Mouse (Mus musculus) hindbrain, embryonic 12.5 days (tissue): ENCODE data around the gene Pou2f2. TPM values are rescaled to one million over a fixed set of nuclear protein-coding genes. Genes with fewer than 3 reads are reported as not detected.

Source experiments
- ATAC-seq: fragments of 200-750 bp; cut with Nextera tagmentation; 2 replicates; pipeline ENCODE4 v1.8.0; 2017; ENCODE audit warnings: moderate TSS enrichment; ENCODE audit not compliant: low FRiP score
- H3K27ac ChIP-seq: fragments of 300-500 bp; sonication (generic); 2 replicates; pipeline ENCODE4 v1.5.1; 2016; ENCODE audit warnings: mild to moderate bottlenecking
- H3K27me3 ChIP-seq: fragments of 300-500 bp; sonication (generic); 2 replicates; pipeline ENCODE4 v1.6.1; 2016; ENCODE audit warnings: mild to moderate bottlenecking
- H3K36me3 ChIP-seq: fragments of 300-500 bp; sonication (generic); 2 replicates; pipeline ENCODE4 v1.6.1; 2016; ENCODE audit warnings: mild to moderate bottlenecking
- H3K4me1 ChIP-seq: fragments of 300-500 bp; sonication (generic); 2 replicates; pipeline ENCODE4 v1.6.1; 2016
- H3K4me2 ChIP-seq: fragments of 300-500 bp; sonication (generic); replicated peaks from 2 replicates; pipeline ENCODE4 v1.6.1; 2016; ENCODE audit warnings: mild to moderate bottlenecking
- H3K4me3 ChIP-seq: fragments of 300-500 bp; sonication (generic); 2 replicates; pipeline ENCODE4 v1.5.1; 2016; ENCODE audit warnings: mild to moderate bottlenecking
- H3K9ac ChIP-seq: fragments of 300-500 bp; sonication (generic); 2 replicates; pipeline ENCODE4 v1.6.1; 2016; ENCODE audit warnings: mild to moderate bottlenecking, moderate library complexity
- H3K9me3 ChIP-seq: fragments of 300-500 bp; sonication (generic); replicated peaks from 2 replicates; pipeline ENCODE4 v1.6.1; 2016; ENCODE audit warnings: mild to moderate bottlenecking
- WGBS: fragments of 180-500 bp; shearing (Covaris S2); methylation state at CpG from one replicate; pipeline ENCODE4 v1.1.7; 2016; 5-methylcytosine and 5-hydroxymethylcytosine counted together
- polyA plus RNA-seq: library from polyadenylated mRNA; unstranded; fragments of >200 nt; fragmentation: Nextera tagmentation; extraction: Ambion mirVana; gene quantifications from 2 replicates; pipeline ENCODE4 v1.2.1, GENCODE M21; 2016

Pou2f2 gene
- 38.6 and 40.3 TPM in 2 replicates for polyA plus RNA-seq

- peak within 1 kb of the TSS; percentile 70 for H3K4me2 ChIP-seq
- ATAC-seq = peak; percentile 93
- H3K36me3 ChIP-seq = no peaks in the 10 kb centered on the region
- peaks cover 49% of the 10 kb centered on the region for H3K4me1 ChIP-seq
- H3K4me3 ChIP-seq = peak within 1 kb of the TSS; percentile 64
- H3K27me3 ChIP-seq = peaks cover 65% of the 10 kb centered on the region
- under 1% methylated on average over 49 of the region's 56 CpGs for WGBS
- peak within 1 kb of the TSS; percentile 98 for H3K27ac ChIP-seq
- no peaks in the 10 kb centered on the region for H3K9me3 ChIP-seq
- H3K9ac ChIP-seq = peak within 1 kb of the TSS; percentile 94
These were observed at the start of gene Pou2f2 for GRCm38 (mm10) chr7:25179606-25180161. Gene Pou2f2 (minus strand): TSS chr7:25179726.

DNA sequence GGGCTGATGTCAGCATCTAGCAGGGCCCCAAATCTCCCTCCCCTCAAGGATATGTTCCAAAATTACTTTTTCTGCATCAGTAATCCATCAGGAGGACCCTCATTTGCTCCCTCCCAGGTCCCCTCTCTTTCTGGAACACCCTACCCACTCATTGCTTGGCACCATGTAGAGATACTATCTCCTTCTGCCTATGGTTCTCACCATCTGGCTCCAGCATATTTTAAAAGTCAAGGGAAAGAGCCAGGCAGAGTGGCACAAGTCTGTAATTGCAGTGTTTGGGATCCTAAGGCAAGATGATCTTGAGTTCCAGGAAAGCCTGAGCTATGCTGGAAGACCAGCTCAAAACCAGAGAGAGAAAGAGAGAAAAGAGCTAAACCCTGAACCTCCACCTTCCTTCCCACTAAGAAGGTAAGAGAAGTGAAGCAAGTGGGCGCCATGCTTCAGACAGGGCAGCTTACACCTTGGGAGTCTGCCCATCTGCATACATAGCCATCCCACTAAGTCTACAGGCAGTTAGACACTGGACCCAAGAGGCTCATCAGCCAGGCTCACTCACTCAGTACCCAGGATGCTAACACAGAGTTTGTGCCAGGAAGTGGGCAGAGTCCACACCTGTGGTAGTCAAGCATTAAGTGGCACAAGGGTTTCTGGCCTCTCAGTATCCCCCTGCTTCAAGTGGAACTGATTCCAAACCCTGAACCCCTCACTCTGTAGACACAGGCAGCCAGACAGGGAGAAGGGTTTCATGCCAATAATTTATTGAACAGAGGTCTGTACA is 48.2 kb upstream of the Pou2f2 start:
- H3K9ac ChIP-seq = no peak overlapping the region
- H3K4me3 ChIP-seq = no peak overlapping the region
- H3K27me3 ChIP-seq = no peaks in the 10 kb centered on the region
- 92% methylated on average over 1 of the region's 1 CpGs for whole genome bisulfite sequencing
- no peaks in the 10 kb centered on the region for H3K9me3 ChIP-seq
- peaks cover 2% of the 10 kb centered on the region for H3K4me1 ChIP-seq
- H3K27ac ChIP-seq = no peak overlapping the region; the same call in 1 of the 2 replicates
- no peak overlapping the region for H3K4me2 ChIP-seq
- H3K36me3 ChIP-seq = peaks cover 88% of the 10 kb centered on the region
- no peak for ATAC-seq

- Histone ChIP-seq H3K9ac (peak overlapping the region; percentile 63), H3K9me3 (no peaks in the 10 kb centered on the region), H3K36me3 (peaks cover 37% of the 10 kb centered on the region), H3K4me1 (peaks cover 29% of the 10 kb centered on the region), H3K27ac (no peak overlapping the region), H3K27me3 (no peaks in the 10 kb centered on the region), H3K4me3 (peak overlapping the region; percentile 66), H3K4me2 (peak overlapping the region; percentile 95)
- 91% methylated on average over 10 of the region's 10 CpGs for WGBS
- ATAC-seq = no peak
These were observed 42.9 kb upstream of the Pou2f2 start for GRCm38 (mm10) chr7:25222275-25222967.

- WGBS = under 1% methylated on average over 44 of the region's 45 CpGs
- peaks cover 29% of the 10 kb centered on the region for H3K4me1 ChIP-seq
- peak within 1 kb of the TSS; percentile 63 for H3K9ac ChIP-seq
- H3K27me3 ChIP-seq = no peaks in the 10 kb centered on the region
- no peaks in the 10 kb centered on the region for H3K9me3 ChIP-seq
- peaks cover 26% of the 10 kb centered on the region for H3K36me3 ChIP-seq
- H3K4me3 ChIP-seq = peak within 1 kb of the TSS; percentile 66
- H3K4me2 ChIP-seq = peak within 1 kb of the TSS; percentile 95
- ATAC-seq = peak; percentile 95
- H3K27ac ChIP-seq = peak within 1 kb of the TSS; percentile 85
These were observed 41.8 kb upstream of the Pou2f2 start, which contains the start of gene Zfp526 for GRCm38 (mm10) chr7:25221102-25221883. Gene Zfp526 (plus strand): TSS chr7:25221425.

- Histone ChIP-seq H3K36me3 (peaks cover 19% of the 10 kb centered on the region), H3K4me1 (peaks cover 29% of the 10 kb centered on the region), H3K4me3 (peak within 1 kb of the TSS; percentile 66), H3K27ac (peak within 1 kb of the TSS; percentile 85), H3K9ac (peak within 1 kb of the TSS; percentile 78), H3K27me3 (no peaks in the 10 kb centered on the region), H3K4me2 (peak within 1 kb of the TSS; percentile 95), H3K9me3 (no peaks in the 10 kb centered on the region)
- 9% methylated on average over 20 of the region's 20 CpGs for WGBS
- ATAC-seq = no peak
These were observed 41.1 kb upstream of the Pou2f2 start, which contains the start of gene Dedd2 for GRCm38 (mm10) chr7:25220457-25221101. Gene Dedd2 (minus strand): TSS chr7:25220615.

DNA sequence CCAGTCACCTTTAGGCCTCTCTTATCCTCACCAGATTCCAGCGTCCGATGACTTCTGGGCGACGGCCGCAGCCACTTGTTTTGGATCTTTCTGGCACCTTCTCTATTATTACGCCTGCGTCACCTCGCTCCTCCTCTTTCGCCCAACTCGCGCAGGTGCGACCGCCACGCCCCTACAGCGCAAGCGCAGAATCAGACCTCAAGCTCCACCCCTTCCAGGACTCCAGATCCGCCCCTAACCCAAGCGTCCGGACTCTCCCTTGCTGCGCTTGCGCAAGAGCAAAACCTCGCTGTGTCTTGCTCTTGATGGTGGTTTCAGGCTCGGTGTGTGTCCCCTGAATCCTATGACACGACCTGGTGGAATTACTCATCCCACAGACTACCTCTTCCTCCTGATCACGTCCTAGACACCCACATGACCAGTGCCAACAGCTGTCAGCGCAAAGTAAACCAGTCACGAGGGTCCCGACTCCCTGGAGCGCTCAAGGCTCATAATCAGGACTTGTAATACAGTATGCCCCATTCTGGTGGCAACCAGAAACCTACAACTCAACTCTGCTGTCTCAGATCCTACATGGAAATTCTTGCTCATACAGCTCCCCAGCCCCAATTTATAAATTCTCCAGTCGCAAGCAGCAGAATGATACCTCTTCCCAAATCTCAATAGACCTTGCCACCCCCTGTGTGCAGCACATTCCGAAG is 40.4 kb upstream of the Pou2f2 start:
- Histone ChIP-seq H3K4me1 (peaks cover 29% of the 10 kb centered on the region), H3K36me3 (peaks cover 17% of the 10 kb centered on the region), H3K9ac (peak overlapping the region; percentile 78), H3K4me3 (peak overlapping the region; percentile 66), H3K9me3 (no peaks in the 10 kb centered on the region), H3K27me3 (no peaks in the 10 kb centered on the region), H3K4me2 (peak overlapping the region; percentile 95), H3K27ac (0 out of 2 replicates have a peak overlapping the region, but pooled peaks have one; percentile 85)
- ATAC-seq = peak; percentile 66
- WGBS = 3% methylated on average over 31 of the region's 31 CpGs

GRCm38 (mm10) chr7:25219416-25219750 is 39.9 kb upstream of the Pou2f2 start:
- Histone ChIP-seq H3K4me1 (peaks cover 29% of the 10 kb centered on the region), H3K27me3 (no peaks in the 10 kb centered on the region), H3K9ac (peak overlapping the region; percentile 78), H3K4me3 (peak overlapping the region; percentile 66), H3K4me2 (peak overlapping the region; percentile 95), H3K9me3 (no peaks in the 10 kb centered on the region), H3K36me3 (peaks cover 14% of the 10 kb centered on the region), H3K27ac (0 out of 2 replicates have a peak overlapping the region, but pooled peaks have one; percentile 76)
- peak; percentile 35 for ATAC-seq
- 0% methylated on average over 16 of the region's 16 CpGs for WGBS

DNA sequence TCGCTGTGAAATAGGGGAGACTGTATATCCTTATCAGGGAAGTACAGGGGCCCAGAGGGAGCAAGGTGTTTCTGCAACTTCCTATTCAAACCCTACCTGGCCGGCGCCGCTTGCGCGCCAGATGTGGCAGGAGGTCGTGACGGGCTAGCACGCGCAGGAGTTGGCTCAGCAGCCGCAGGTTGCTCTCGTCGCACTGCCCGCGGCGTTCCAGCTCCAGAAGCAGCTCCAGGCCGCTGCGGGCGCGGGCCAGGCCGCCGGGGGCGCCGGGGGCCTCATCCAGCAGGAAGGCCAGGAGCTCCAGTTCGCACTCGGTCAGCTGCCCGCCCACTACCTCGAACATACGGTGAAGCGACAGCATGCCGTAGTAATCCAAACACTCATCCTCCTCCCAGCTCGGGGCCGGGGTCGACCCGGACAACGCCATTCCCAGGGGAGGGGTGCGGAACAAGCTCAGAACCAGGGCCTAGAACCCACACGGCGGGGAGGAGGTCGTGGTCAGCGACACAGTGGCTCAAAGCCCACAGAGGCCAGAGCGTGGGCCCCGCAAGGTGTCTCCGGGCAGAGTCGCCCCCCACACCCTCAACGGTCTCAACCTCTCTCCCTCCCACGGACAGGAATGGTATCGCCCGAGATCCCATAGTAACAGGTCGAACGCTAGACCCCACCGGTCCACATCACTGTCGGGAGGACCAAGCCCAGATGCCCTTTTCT is 39.3 kb upstream of the Pou2f2 start:
- Histone ChIP-seq H3K4me3 (peak overlapping the region; percentile 66), H3K4me2 (peak overlapping the region; percentile 95), H3K9ac (peak overlapping the region; percentile 78), H3K9me3 (no peaks in the 10 kb centered on the region), H3K27ac (peak overlapping the region; percentile 76; the same call in 1 of the 2 replicates), H3K27me3 (no peaks in the 10 kb centered on the region), H3K4me1 (peaks cover 29% of the 10 kb centered on the region), H3K36me3 (peaks cover 12% of the 10 kb centered on the region)
- WGBS = under 1% methylated on average over 53 of the region's 53 CpGs
- peak; percentile 26 for ATAC-seq

DNA sequence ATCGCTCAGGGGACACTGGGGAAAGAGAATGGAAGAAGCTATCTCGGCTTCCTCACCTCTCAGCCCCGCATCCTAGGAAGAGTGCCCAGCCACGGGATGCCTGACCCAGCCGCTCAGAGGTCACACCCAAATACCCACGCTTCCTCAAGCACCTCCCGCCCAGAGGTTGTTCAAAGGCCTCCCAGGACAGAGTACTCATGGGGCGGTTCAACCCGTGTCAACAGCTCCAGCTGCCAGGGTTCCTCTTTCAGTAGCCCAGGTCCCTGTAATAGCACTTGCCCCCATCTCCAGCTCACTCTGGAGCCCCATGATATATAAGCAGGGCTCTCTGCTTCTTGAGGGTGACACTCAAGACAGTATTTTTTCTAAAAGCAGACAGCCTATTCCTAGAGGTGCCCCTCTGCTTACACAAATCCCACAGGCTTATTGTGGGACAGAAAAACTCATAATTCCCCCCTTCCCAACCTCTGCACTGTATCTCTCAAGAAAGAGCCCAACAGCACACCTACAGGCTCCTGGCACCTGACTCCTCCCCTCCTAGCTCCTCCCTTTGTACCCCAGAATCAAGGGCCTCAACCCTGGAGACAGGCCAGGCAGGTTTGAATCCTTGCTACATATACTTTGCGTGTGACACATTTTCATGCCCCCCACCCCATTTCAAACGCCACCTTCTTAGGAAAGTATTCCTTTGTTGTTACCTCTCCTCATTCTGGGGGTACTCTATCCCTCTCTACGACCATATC is 38.3 kb upstream of the Pou2f2 start:
- Histone ChIP-seq H3K4me1 (peaks cover 29% of the 10 kb centered on the region), H3K27me3 (no peaks in the 10 kb centered on the region), H3K36me3 (peaks cover 12% of the 10 kb centered on the region), H3K9me3 (no peaks in the 10 kb centered on the region), H3K9ac (no peak overlapping the region), H3K4me3 (no peak overlapping the region), H3K4me2 (peak overlapping the region; percentile 13; the same call in 1 of the 2 replicates), H3K27ac (no peak overlapping the region)
- ATAC-seq = no peak
- 68% methylated on average over 12 of the region's 12 CpGs for WGBS

DNA sequence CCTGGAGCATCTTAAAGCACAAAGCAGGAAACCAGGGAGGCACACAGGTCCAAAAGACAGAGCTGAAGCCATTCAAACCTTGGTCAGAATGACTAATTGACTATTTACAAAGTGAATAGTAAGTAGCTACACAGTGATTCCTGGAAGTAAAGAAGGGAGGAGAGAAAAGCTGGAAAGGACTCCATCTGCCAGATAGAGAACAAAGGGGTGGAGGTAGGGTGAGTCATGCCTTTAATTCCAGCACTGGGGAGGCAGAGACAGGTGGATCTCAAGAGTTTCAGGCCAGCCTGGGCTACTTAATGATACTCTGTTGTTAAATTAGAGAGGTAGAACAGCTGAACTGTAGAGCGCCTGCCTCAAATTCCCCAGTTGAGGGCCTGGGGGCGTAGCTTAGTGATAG is 34.6 kb upstream of the Pou2f2 start:
- no peak overlapping the region for H3K27ac ChIP-seq
- H3K4me1 ChIP-seq = peaks cover 6% of the 10 kb centered on the region
- ATAC-seq = no peak
- no peak overlapping the region for H3K4me3 ChIP-seq
- H3K9ac ChIP-seq = no peak overlapping the region
- peaks cover 34% of the 10 kb centered on the region for H3K36me3 ChIP-seq
- WGBS = 88% methylated on average over 2 of the region's 2 CpGs
- no peaks in the 10 kb centered on the region for H3K9me3 ChIP-seq
- no peak overlapping the region for H3K4me2 ChIP-seq
- no peaks in the 10 kb centered on the region for H3K27me3 ChIP-seq
